Mouse (Mus musculus) heart, adult 2 months (tissue): ENCODE results near the gene Zfp637.

Experiments used
- CTCF ChIP-seq: fragments of 200-600 bp; IDR thresholded peaks from 2 replicates; pipeline ENCODE4 v1.8.1; 2022; ENCODE audit warnings: antibody characterized with exemption, mild to moderate bottlenecking, moderate library complexity
- EP300 ChIP-seq: fragments of 200-500 bp; IDR thresholded peaks from 2 replicates; pipeline ENCODE4 v1.6.1; 2011; ENCODE audit warnings: low read depth, low read length, control low read depth; ENCODE audit not compliant: insufficient read depth
- POLR2A ChIP-seq: fragments of 200-500 bp; IDR thresholded peaks from 2 replicates; pipeline ENCODE4 v1.6.1; 2011; ENCODE audit warnings: mild to moderate bottlenecking, low read depth, low read length, control low read depth; ENCODE audit not compliant: insufficient read depth

DNA sequence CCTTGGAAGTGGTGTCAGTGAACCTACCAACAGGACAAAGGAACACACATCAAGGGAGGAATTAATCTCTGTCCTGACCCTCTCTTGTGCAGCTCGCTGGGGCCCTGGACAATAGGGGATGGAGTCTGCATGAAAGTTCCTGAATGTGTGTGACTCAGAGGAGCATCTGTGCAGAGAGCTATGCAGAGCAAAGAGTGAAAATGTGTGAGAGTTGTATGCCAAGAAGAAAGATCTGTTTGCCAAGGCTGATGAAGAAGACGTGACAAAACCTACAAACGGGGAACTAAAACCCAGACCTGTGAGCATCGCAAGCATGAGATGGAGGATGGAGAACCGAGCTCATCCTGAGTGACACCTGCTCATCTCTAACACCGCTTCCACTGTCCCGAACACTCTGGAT lies 40.2 kb upstream of the Zfp637 start:
- no peak for TF ChIP-seq POLR2A
- TF ChIP-seq CTCF: no peak
- TF ChIP-seq EP300: no peak
